Mouse (Mus musculus) thymus, adult 2 months (tissue): ENCODE data around the gene Ano8.
"Not testable (repeated sequence)": the region's sequence is repeated elsewhere in the genome, so short reads cannot be mapped to it uniquely, and the experiment has no call there.

Source experiments
- CTCF ChIP-seq: fragments of 200-500 bp; IDR thresholded peaks from 2 replicates; pipeline ENCODE4 v1.5.1; 2012; ENCODE audit warnings: mild to moderate bottlenecking, control low read depth, low read length, moderate library complexity, borderline replicate concordance; ENCODE audit not compliant: control insufficient read depth, poor library complexity, insufficient read depth; ENCODE audit errors: extremely low read depth
- POLR2A ChIP-seq: fragments of 200-500 bp; IDR thresholded peaks from 2 replicates; pipeline ENCODE4 v1.6.1; 2012; ENCODE audit warnings: mild to moderate bottlenecking, low read length, control low read depth, moderate library complexity; ENCODE audit not compliant: control insufficient read depth, poor library complexity, insufficient read depth; ENCODE audit errors: extremely low read depth

DNA sequence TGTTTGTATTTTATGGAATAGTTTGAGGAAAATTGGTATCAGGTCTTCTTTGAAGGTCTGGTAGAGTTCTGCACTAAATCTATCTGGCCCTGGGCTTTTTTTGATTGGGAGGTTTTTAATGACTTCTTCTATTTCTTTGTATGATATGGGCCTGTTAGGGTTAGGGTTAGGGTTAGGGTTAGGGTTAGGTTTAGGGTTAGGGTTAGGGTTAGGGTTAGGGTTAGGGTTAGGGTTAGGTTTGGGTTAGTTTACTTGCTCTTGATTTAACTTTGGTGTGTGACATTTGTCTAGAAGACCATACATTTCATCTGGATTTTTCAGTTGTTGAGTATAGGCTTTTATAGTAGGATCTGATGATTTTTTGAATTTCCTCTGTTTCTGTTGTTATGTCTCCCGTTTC lies 52.8 kb downstream of the Ano8 start:
- TF ChIP-seq CTCF, POLR2A: not testable (repeated sequence)
